Mouse (Mus musculus) urinary bladder, postnatal 25 days (tissue): ENCODE results near the gene Scn3a.

ENCODE experiments used
- DNase-seq: peaks from one replicate; pipeline ENCODE4 v3.0.0; 2022; ENCODE audit warnings: low spot score

Gene Scn3a

DNA sequence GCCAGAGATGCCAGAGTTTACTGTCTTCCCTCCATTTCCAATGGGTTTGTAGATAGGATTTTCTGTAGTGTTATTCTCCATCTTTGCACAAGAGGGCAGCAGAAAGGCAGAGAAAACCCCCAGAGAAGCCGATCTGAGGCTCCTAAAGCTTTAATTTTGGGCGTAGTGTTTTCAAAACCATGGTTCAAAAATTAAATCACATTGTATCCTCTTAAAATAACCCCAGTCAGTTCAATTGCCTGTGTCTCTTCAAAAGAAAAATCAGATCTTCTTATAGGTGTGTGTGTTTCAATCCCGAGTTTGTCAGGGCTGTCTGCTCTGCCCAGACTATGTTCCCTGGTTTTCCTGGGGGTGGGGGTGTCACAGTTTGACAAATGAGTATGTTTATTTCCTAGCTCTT, 153.7 kb downstream of the Scn3a start:
- DNase-seq, result no peak
